Mouse (Mus musculus): Measurements from ENCODE around the gene Samd9l.
"Not testable (repeated sequence)": the region's sequence is repeated elsewhere in the genome, so short reads cannot be mapped to it uniquely, and the experiment has no call there.

Gene Samd9l

DNA sequence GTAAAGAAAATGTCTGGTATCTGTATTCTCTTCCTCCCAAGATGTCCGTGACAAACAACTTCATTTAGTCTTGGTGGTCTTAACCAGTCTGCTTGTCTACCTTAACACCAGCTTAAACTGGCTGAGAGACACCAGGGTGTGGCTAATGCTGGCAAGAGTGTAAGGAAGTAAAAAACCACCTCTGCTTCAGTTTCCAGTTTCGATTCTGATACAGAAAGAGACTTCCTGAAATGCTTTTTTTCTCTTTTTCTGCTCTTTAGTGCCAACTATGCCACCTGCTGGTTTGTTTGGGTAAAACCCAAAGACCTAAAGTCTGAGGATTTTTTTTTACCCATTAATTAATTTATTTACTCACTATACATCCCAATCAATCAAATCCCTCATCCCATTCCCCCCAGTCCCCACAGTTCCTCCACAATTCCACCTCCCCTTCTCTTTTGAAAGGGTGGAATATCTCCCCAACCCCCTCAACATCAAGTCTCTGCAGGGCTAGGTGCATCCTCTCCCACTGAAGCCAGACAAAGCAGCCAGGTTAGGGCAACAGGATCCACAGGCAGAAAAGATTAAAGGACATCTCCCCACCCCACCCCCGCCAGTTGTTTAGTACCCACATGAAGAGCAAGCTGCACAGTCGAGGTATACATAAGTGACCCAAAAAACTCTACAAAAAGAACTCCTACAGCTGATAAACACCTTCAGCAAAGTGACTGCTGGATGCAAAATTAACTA lies at the start of gene Samd9l:
Gene Samd9l, minus strand, starts transcription at position 233 of the 729 bp plus-strand sequence.
- peak; percentile 50 for DNase-seq (ENCODE audit: low read depth, low spot score)

DNA sequence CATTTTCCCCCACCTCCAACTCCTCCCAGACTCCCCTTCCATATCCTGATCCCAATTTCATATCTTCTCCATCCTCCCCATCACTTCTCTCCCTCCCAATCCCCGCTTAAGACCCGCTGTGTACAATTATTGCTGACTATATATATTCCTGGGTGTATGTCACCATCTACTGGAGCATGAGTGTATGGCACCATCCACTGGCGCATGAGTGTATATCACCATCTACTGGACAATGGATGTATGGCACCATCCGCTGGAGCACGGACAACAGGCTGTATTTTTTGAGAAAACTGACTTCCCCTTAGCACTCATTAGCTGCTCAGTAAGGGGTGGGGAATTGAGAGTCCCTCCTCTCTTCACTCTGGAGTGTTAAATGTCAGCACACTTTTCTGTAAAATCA lies 48.0 kb upstream of the Samd9l start:
- peak; percentile 82 for DNase-seq (ENCODE audit: low read depth, low spot score)

- no peak for DNase-seq (ENCODE audit: low read depth, low spot score)
These were observed 44.5 kb upstream of the Samd9l start for GRCm38 (mm10) chr6:3443905-3444304.

DNA sequence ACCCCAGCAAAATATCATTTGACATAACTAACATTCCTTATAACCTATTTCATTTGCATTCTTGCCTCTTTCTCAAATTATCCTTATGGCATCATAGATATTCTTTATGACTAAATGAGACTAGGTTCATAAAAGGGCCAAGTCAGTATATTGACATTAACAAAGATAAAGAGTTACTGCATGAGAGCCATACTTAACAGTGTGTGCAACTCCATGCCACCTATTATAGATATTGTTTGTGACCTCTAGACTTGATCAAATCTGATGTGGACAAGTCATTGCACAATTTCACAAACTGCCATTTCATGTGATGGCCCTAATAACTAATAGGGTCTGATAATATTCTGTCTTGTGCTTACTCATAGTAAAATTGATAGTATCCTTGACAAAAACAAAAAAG lies 36.7 kb upstream of the Samd9l start:
- no peak for DNase-seq (ENCODE audit: low read depth, low spot score)

- not testable (repeated sequence) for DNase-seq (ENCODE audit: low read depth, low spot score)
These were observed 31.6 kb upstream of the Samd9l start for GRCm38 (mm10) chr6:3430976-3431375.

GRCm38 (mm10) chr6:3427047-3427446 lies 27.7 kb upstream of the Samd9l start:
- DNase-seq (ENCODE audit: low read depth, low spot score): no peak

- not testable (repeated sequence) for DNase-seq (ENCODE audit: low read depth, low spot score)
These were observed 26.0 kb upstream of the Samd9l start for GRCm38 (mm10) chr6:3425333-3425732.

DNA sequence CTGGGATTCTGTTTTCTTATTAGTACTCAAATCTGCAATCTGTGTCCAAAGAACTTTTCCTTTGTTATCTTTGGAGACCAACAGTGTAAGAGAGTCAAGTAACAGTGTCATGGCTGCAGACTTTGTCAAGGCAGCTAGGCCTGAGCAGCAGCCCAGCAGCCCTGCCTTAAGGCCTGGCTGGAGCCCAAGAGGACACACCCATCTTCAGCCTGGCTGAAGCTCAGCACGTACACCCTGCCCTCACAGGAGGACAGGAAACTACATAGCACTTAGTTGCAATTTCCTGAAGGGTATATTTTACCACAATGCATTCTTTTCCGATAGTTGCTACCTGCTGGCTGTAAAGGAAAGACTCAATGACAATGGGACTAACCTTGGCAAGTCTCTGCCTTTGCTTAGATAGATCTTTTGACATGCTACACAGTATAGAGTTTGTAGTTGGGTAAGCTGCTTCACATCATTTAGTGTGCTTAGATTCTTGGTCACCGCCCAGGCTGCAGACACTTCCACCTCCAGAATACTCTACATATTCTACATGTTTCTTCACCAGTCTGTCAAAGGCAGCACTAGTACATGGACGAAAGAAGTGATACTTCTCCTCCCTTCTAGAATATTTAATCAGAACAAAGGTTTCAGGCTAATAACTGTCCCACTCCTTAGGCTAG lies 25.4 kb upstream of the Samd9l start:
- DNase-seq (ENCODE audit: low read depth, low spot score): not testable (repeated sequence)

DNA sequence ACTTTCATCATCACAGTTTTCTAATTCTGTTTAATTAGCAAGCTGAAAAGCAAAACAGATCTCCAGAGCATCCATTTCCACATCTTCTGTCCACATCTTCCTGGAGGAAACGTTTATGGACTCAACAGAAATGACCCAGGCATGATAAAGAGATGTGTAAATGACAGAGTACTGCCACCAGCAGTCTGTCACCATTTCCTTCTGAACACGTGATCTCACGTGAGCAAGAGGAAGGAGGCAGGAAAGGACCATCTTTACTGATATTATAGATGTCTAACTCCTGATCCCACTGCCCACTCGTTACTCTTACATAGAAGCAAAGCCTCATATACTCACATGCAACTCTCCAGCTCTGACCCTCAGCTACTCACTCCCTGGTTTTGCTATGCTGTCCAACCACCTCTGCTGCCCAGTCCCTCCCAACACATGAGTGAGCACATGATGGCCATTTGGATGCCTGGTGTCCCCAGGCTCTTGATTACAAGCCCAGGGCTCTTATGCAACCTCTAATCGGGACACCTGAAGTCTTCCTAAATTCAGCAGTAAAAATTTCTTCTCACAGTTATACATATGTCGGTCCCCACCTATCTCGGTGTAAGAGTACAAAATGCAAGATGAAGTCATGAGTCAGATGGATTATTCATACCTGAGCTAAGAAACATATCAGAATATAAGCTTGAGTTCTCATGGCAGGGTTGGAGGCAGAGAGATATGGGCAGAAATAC lies 2.0 kb downstream of the Samd9l start:
- DNase-seq (ENCODE audit: low read depth, low spot score): not testable (repeated sequence)

- DNase-seq (ENCODE audit: low read depth, low spot score): not testable (repeated sequence)
These were observed 3.3 kb downstream of the Samd9l start for GRCm38 (mm10) chr6:3395921-3396611.

- no peak for DNase-seq (ENCODE audit: low read depth, low spot score)
These were observed 9.4 kb downstream of the Samd9l start for GRCm38 (mm10) chr6:3389995-3390394.

DNA sequence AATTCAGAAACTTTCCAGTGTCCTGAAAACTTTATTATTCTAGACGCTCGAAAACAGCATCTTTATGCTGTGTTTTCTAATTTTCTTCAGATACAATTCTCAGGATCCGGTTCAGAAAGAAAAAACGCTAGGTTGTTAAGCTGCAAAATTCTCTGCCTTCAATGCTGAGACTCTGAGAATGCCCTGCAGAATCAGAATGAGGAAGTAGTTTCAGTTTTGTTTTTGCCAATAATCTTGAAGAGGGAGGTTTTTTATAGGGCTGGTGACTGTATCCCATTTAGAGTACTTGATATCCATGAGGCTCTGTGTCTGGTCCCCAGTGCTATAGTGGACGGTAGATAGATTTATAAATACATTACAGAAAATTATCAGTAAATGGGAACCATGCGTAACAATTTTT lies 12.8 kb downstream of the Samd9l start:
- no peak for DNase-seq (ENCODE audit: low read depth, low spot score)

GRCm38 (mm10) chr6:3384816-3385215 lies 14.6 kb downstream of the Samd9l start:
- not testable (repeated sequence) for DNase-seq (ENCODE audit: low read depth, low spot score)

- not testable (repeated sequence) for DNase-seq (ENCODE audit: low read depth, low spot score)
These were observed 15.1 kb downstream of the Samd9l start for GRCm38 (mm10) chr6:3384115-3384791.

DNA sequence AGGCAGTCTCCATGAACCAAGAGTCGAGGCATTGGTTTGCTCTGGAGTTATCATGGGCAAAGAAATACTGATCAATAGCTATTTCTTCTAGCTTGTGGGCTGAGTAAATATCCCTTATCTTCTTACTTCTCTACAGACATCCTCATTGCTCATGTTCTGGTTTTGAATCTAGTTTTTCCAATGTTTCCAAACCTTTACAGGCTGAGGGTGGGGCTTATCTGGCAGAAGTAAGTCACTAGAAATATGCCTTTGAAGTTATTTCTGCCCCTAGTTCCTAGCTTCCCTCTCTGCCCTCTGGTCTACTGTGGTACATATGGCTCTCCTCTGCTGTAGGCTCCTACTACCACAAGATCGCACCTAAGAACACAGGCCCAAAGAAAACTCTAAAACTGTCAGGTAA lies 20.2 kb downstream of the Samd9l start:
- DNase-seq (ENCODE audit: low read depth, low spot score): no peak

DNA sequence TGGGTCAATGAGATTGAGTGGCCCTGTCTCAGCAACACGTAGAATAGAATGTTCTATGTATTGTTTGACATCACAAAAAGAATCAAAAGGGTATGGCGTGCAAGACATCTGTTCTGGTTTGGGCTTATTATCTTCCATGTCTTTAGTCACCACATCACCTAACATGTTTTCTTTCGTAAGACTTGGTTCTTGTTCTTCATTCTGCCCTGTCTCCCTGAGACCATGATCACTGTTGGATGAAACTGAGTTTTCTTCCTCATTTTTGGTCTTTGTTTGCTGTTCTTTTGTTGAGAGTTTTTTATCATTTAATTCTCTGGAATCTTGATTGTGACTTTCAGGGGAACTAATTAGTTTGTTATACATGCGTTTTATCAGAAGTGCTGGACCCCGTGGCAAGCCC lies 22.7 kb downstream of the Samd9l start:
- no peak for DNase-seq (ENCODE audit: low read depth, low spot score)

DNA sequence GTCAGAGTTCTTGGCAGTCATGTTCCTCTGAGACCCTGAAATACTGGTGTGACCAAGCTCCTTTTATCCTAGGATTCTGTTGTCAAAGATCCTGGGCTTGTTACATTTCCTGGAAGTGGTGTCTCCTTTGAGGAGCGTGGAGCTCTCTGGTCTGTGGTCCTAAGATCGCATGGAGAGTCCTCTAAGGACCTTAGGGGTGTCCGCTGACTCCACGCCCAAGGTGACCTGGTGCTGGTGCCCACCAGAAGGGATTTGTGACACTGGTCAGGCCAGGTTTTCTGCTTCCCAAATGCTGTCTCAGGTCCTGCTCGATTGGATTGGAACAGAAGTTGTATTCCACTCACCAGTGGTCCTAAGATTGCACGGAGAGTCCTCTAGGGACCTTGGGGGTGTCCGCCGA lies 29.8 kb downstream of the Samd9l start:
- DNase-seq (ENCODE audit: low read depth, low spot score): no peak

- not testable (repeated sequence) for DNase-seq (ENCODE audit: low read depth, low spot score)
These were observed 33.8 kb downstream of the Samd9l start for GRCm38 (mm10) chr6:3365609-3366008.

GRCm38 (mm10) chr6:3345924-3346597 lies 53.3 kb downstream of the Samd9l start:
- not testable (repeated sequence) for DNase-seq (ENCODE audit: low read depth, low spot score)

GRCm38 (mm10) chr6:3345043-3345639 lies 54.2 kb downstream of the Samd9l start:
- not testable (repeated sequence) for DNase-seq (ENCODE audit: low read depth, low spot score)

Data from mesoderm, embryonic 11.5 days (tissue).